Mouse (Mus musculus) hindbrain, embryonic 16.5 days (tissue): ENCODE results near the gene Zfpm1. TPM values are rescaled to one million over a fixed set of nuclear protein-coding genes. Genes with fewer than 3 reads are reported as not detected.
A peak's percentile ranks its signal among the peaks of the same experiment; 100 is the strongest.

Experiments
- ATAC-seq: fragments of 200-750 bp; cut with Nextera tagmentation; 2 replicates; pipeline ENCODE4 v1.8.0; 2017; ENCODE audit warnings: moderate TSS enrichment, moderate library complexity
- H3K27ac ChIP-seq: fragments of 300-500 bp; sonication (generic); 2 replicates; pipeline ENCODE4 v1.5.1; 2014; ENCODE audit warnings: low read depth, mild to moderate bottlenecking, control low read depth, low read length, moderate library complexity
- H3K27me3 ChIP-seq: fragments of 300-500 bp; sonication (generic); replicated peaks from 2 replicates; pipeline ENCODE4 v1.6.1; 2014; ENCODE audit warnings: low read length; ENCODE audit not compliant: control insufficient read depth, insufficient read depth
- H3K36me3 ChIP-seq: fragments of 300-500 bp; sonication (generic); 2 replicates; pipeline ENCODE4 v1.6.1; 2014; ENCODE audit warnings: mild to moderate bottlenecking, low read length, moderate library complexity, mixed read lengths; ENCODE audit not compliant: control insufficient read depth, insufficient read depth
- H3K4me1 ChIP-seq: fragments of 300-500 bp; sonication (generic); 2 replicates; pipeline ENCODE4 v1.6.1; 2014; ENCODE audit warnings: low read depth, low read length; ENCODE audit not compliant: control insufficient read depth, insufficient read depth
- H3K4me2 ChIP-seq: fragments of 300-500 bp; sonication (generic); 2 replicates; pipeline ENCODE4 v1.6.1; 2014; ENCODE audit warnings: mild to moderate bottlenecking, low read length, control low read depth, moderate library complexity
- H3K4me3 ChIP-seq: fragments of 300-500 bp; sonication (generic); 2 replicates; pipeline ENCODE4 v1.5.1; 2014; ENCODE audit warnings: mild to moderate bottlenecking, low read length, control low read depth, moderate library complexity
- H3K9ac ChIP-seq: fragments of 300-500 bp; sonication (generic); 2 replicates; pipeline ENCODE4 v1.6.1; 2014; ENCODE audit warnings: low read depth, mild to moderate bottlenecking, control low read depth, low read length, moderate library complexity
- H3K9me3 ChIP-seq: fragments of 300-500 bp; sonication (generic); 2 replicates; pipeline ENCODE4 v1.6.1; 2014; ENCODE audit warnings: mild to moderate bottlenecking, low read length, moderate library complexity; ENCODE audit not compliant: control insufficient read depth
- WGBS: fragments of 180-500 bp; shearing (Covaris S2); extraction: QIAGEN DNeasy Blood & Tissue Kit; methylation state at CpG from one replicate; pipeline ENCODE4 v1.1.7; 2014; 5-methylcytosine and 5-hydroxymethylcytosine counted together
- polyA plus RNA-seq: library from polyadenylated mRNA; unstranded; fragments of >200 nt; fragmentation: Nextera tagmentation; extraction: Ambion mirVana; gene quantifications from 2 replicates; pipeline ENCODE4 v1.2.1, GENCODE M21; 2015

The Zfpm1 gene
- polyA plus RNA-seq, 1 experiment from 2014 or later, result 0.75 TPM

GRCm38 (mm10) chr8:122280588-122281316 lies 1.2 kb upstream of the Zfpm1 start:
- Histone ChIP-seq H3K4me1 (peaks cover 25% of the 10 kb centered on the region), H3K9ac (peak overlapping the region; percentile 48), H3K36me3 (no peaks in the 10 kb centered on the region), H3K4me3 (peak overlapping the region; percentile 62), H3K27ac (peak overlapping the region; percentile 66; the same call in 1 of the 2 replicates), H3K27me3 (no peaks in the 10 kb centered on the region; the same call in 1 of the 2 replicates), H3K9me3 (no peaks in the 10 kb centered on the region), H3K4me2 (peak overlapping the region; percentile 95)
- 16% methylated on average over 20 of the region's 20 CpGs for WGBS
- peak; percentile 15; the same call in 1 of the 2 replicates for ATAC-seq

GRCm38 (mm10) chr8:122281317-122282034 lies 465 bp upstream of the Zfpm1 start:
- peak; percentile 92 for ATAC-seq
- H3K4me1 ChIP-seq, result peaks cover 25% of the 10 kb centered on the region
- no peaks in the 10 kb centered on the region for H3K9me3 ChIP-seq
- no peaks in the 10 kb centered on the region for H3K36me3 ChIP-seq
- no peaks in the 10 kb centered on the region; the same call in 1 of the 2 replicates for H3K27me3 ChIP-seq
- H3K4me3 ChIP-seq, result peak overlapping the region; percentile 62
- peak overlapping the region; percentile 79 for H3K27ac ChIP-seq
- H3K9ac ChIP-seq, result peak overlapping the region; percentile 48
- under 1% methylated on average over 47 of the region's 47 CpGs for whole genome bisulfite sequencing
- H3K4me2 ChIP-seq, result peak overlapping the region; percentile 95

- H3K4me2 ChIP-seq, result peak overlapping the region; percentile 95
- no peaks in the 10 kb centered on the region for H3K36me3 ChIP-seq
- no peaks in the 10 kb centered on the region; the same call in 1 of the 2 replicates for H3K27me3 ChIP-seq
- under 1% methylated on average over 68 of the region's 70 CpGs for WGBS
- peak overlapping the region; percentile 62 for H3K4me3 ChIP-seq
- peak overlapping the region; percentile 77 for H3K9ac ChIP-seq
- ATAC-seq, result no peak
- no peaks in the 10 kb centered on the region for H3K9me3 ChIP-seq
- peaks cover 25% of the 10 kb centered on the region for H3K4me1 ChIP-seq
- H3K27ac ChIP-seq, result peak overlapping the region; percentile 61; the same call in 1 of the 2 replicates
Measured at GRCm38 (mm10) chr8:122282501-122283355, 787 bp downstream of the Zfpm1 start.

GRCm38 (mm10) chr8:122283356-122284202 lies 1.6 kb downstream of the Zfpm1 start:
- Histone ChIP-seq H3K27ac (peak overlapping the region; percentile 80), H3K4me2 (peak overlapping the region; percentile 95), H3K9ac (peak overlapping the region; percentile 77), H3K9me3 (no peaks in the 10 kb centered on the region), H3K4me1 (peaks cover 25% of the 10 kb centered on the region), H3K4me3 (peak overlapping the region; percentile 62), H3K36me3 (no peaks in the 10 kb centered on the region), H3K27me3 (no peaks in the 10 kb centered on the region; the same call in 1 of the 2 replicates)
- ATAC-seq, result no peak
- 1% methylated on average over 37 of the region's 37 CpGs for WGBS

- 0% methylated on average over 29 of the region's 33 CpGs for WGBS
Measured at GRCm38 (mm10) chr8:122284203-122284658, 2.3 kb downstream of the Zfpm1 start.

GRCm38 (mm10) chr8:122284659-122285261 lies 2.8 kb downstream of the Zfpm1 start:
- Histone ChIP-seq H3K4me3 (peak overlapping the region; percentile 62), H3K27ac (peak overlapping the region; percentile 80), H3K36me3 (no peaks in the 10 kb centered on the region), H3K4me2 (peak overlapping the region; percentile 95), H3K4me1 (peaks cover 25% of the 10 kb centered on the region), H3K27me3 (no peaks in the 10 kb centered on the region; the same call in 1 of the 2 replicates), H3K9me3 (no peaks in the 10 kb centered on the region), H3K9ac (peak overlapping the region; percentile 77)
- WGBS, result 7% methylated on average over 20 of the region's 21 CpGs
- no peak for ATAC-seq

More at GRCm38 (mm10) chr8:122284203-122284658, 2.3 kb downstream of the Zfpm1 start:
- Histone ChIP-seq H3K4me1 (peaks cover 25% of the 10 kb centered on the region), H3K36me3 (no peaks in the 10 kb centered on the region), H3K4me3 (peak overlapping the region; percentile 62), H3K9ac (peak overlapping the region; percentile 77), H3K27ac (peak overlapping the region; percentile 80), H3K9me3 (no peaks in the 10 kb centered on the region), H3K27me3 (no peaks in the 10 kb centered on the region; the same call in 1 of the 2 replicates), H3K4me2 (peak overlapping the region; percentile 95)
- ATAC-seq, result no peak

GRCm38 (mm10) chr8:122285727-122286126 lies 3.8 kb downstream of the Zfpm1 start:
- Histone ChIP-seq H3K36me3 (no peaks in the 10 kb centered on the region), H3K9me3 (no peaks in the 10 kb centered on the region), H3K27ac (no peak overlapping the region), H3K9ac (no peak overlapping the region), H3K27me3 (no peaks in the 10 kb centered on the region; the same call in 1 of the 2 replicates), H3K4me2 (no peak overlapping the region), H3K4me3 (no peak overlapping the region), H3K4me1 (peaks cover 25% of the 10 kb centered on the region)
- WGBS, result 76% methylated on average over 6 of the region's 6 CpGs
- ATAC-seq, result no peak

- H3K4me1 ChIP-seq, result peaks cover 23% of the 10 kb centered on the region
- no peaks in the 10 kb centered on the region for H3K9me3 ChIP-seq
- H3K4me3 ChIP-seq, result no peak overlapping the region
- no peak overlapping the region for H3K9ac ChIP-seq
- ATAC-seq, result no peak
- no peaks in the 10 kb centered on the region; the same call in 1 of the 2 replicates for H3K27me3 ChIP-seq
- WGBS, result 68% methylated on average over 10 of the region's 10 CpGs
- no peaks in the 10 kb centered on the region for H3K36me3 ChIP-seq
- no peak overlapping the region for H3K4me2 ChIP-seq
- H3K27ac ChIP-seq, result no peak overlapping the region
Measured at GRCm38 (mm10) chr8:122286899-122287298, 5.0 kb downstream of the Zfpm1 start.
